Mouse (Mus musculus) forebrain, embryonic 15.5 days (tissue): ENCODE results near the gene Rhbg. TPM values are rescaled to one million over a fixed set of nuclear protein-coding genes. Genes with fewer than 3 reads are reported as not detected.

ENCODE experiments used
- ATAC-seq: fragments of 200-750 bp; cut with Nextera tagmentation; replicated peaks from 2 replicates; pipeline ENCODE4 v1.8.0; 2017; ENCODE audit warnings: mild to moderate bottlenecking, moderate TSS enrichment, moderate library complexity
- H3K27ac ChIP-seq: fragments of 300-500 bp; sonication (generic); replicated peaks from 2 replicates; pipeline ENCODE4 v1.5.1; 2015; ENCODE audit warnings: mild to moderate bottlenecking, inconsistent platforms
- H3K27me3 ChIP-seq: fragments of 300-500 bp; sonication (generic); 2 replicates; pipeline ENCODE4 v1.6.1; 2015; ENCODE audit warnings: inconsistent platforms
- H3K36me3 ChIP-seq: fragments of 300-500 bp; sonication (generic); 2 replicates; pipeline ENCODE4 v1.6.1; 2015; ENCODE audit warnings: mild to moderate bottlenecking, inconsistent platforms
- H3K4me1 ChIP-seq: fragments of 300-500 bp; sonication (generic); 2 replicates; pipeline ENCODE4 v1.6.1; 2015; ENCODE audit warnings: inconsistent platforms
- H3K4me2 ChIP-seq: fragments of 300-500 bp; sonication (generic); replicated peaks from 2 replicates; pipeline ENCODE4 v1.6.1; 2015; ENCODE audit warnings: mild to moderate bottlenecking, inconsistent platforms
- H3K4me3 ChIP-seq: fragments of 300-500 bp; sonication (generic); 2 replicates; pipeline ENCODE4 v1.5.1; 2015; ENCODE audit warnings: mild to moderate bottlenecking, inconsistent platforms
- H3K9ac ChIP-seq: fragments of 300-500 bp; sonication (generic); replicated peaks from 2 replicates; pipeline ENCODE4 v1.6.1; 2015; ENCODE audit warnings: mild to moderate bottlenecking, inconsistent platforms
- H3K9me3 ChIP-seq: fragments of 300-500 bp; sonication (generic); 2 replicates; pipeline ENCODE4 v1.6.1; 2016; ENCODE audit warnings: inconsistent platforms
- WGBS: fragments of 180-500 bp; shearing (Covaris S2); methylation state at CpG from one replicate; pipeline ENCODE4 v1.1.7; 2015; ENCODE audit warnings: mixed read lengths; 5-methylcytosine and 5-hydroxymethylcytosine counted together
- polyA plus RNA-seq: library from polyadenylated mRNA; unstranded; fragments of >200 nt; fragmentation: Nextera tagmentation; extraction: Ambion mirVana; gene quantifications from 2 replicates; pipeline ENCODE4 v1.2.1, GENCODE M21; 2015

Gene Rhbg
- polyA plus RNA-seq, 1 experiment from 2014 or later = 0.14 TPM

DNA sequence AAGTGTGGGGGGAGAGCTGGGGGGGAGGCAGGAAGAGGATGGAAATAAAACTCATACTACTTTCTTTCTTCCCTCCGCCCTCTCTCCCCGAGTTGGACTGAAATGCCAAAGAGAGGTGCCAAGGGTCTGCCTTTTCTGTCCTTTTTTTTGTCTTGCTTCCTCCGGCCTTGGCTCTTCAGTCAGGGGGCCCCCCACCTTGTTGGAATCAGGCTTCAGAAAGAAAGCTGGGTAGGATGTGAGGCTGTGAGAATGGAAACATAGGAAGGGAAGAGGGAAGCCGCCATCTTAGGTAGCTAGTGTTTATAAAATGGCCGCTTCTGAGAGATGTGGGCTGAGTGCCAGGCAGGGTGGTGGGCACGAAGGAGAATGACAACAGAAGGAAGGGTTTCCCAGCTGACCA, 32.1 kb downstream of the Rhbg start:
- 18% methylated on average over 6 of the region's 6 CpGs for WGBS
- Histone ChIP-seq H3K4me3 (peak overlapping the region; percentile 12), H3K27me3 (no peaks in the 10 kb centered on the region), H3K36me3 (peaks cover 54% of the 10 kb centered on the region), H3K27ac (peak overlapping the region; percentile 99), H3K4me2 (peak overlapping the region; percentile 96), H3K4me1 (peaks cover 97% of the 10 kb centered on the region), H3K9me3 (no peaks in the 10 kb centered on the region), H3K9ac (peak overlapping the region; percentile 32)
- ATAC-seq = peak; percentile 17

DNA sequence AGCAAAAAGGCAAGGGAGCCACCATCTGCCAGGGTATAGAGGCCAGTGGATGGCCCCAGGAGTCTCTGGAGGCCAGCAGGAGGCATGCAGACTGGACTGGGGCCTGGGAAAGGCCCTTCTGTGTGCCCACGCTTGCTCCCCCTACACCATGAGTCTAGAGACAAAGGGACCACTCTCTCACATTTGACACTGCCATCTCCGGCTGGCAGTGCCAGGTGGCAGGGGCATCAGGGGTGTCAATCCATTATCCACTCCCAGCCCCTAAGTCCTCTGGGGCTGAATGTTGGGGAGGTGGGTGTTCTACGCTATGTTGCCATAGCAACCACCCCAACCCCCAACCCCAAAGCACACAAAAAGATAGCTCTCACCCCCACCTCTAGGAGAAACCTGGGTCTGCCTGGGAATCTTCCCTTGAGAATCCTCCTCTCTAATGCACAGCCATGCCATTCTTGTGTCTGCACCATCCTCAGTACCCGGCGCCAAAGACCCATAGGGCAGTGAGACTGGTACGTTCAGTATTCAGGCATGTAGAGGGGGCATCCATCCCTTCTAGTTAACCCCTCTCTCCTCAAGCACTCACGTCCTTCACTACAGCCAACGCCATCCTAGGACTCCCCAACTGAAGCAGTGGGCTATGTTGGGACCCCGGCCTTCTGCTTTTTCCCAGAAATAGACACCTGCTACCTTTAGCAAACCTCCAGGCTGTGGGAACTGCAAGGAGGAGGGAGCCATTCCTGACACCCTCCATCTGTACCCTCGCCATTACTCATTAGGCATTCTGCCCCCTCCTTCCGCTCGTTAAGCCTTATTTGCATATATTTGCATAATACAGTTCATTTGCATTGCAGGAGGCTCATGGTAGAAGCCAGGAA, 32.8 kb downstream of the Rhbg start:
- WGBS = 9% methylated on average over 12 of the region's 12 CpGs
- Histone ChIP-seq H3K4me1 (peaks cover 94% of the 10 kb centered on the region), H3K4me2 (peak overlapping the region; percentile 96), H3K27ac (peak overlapping the region; percentile 99), H3K4me3 (peak overlapping the region; percentile 82), H3K27me3 (no peaks in the 10 kb centered on the region), H3K9me3 (no peaks in the 10 kb centered on the region), H3K36me3 (peaks cover 48% of the 10 kb centered on the region), H3K9ac (peak overlapping the region; percentile 93)
- peak; percentile 81 for ATAC-seq

DNA sequence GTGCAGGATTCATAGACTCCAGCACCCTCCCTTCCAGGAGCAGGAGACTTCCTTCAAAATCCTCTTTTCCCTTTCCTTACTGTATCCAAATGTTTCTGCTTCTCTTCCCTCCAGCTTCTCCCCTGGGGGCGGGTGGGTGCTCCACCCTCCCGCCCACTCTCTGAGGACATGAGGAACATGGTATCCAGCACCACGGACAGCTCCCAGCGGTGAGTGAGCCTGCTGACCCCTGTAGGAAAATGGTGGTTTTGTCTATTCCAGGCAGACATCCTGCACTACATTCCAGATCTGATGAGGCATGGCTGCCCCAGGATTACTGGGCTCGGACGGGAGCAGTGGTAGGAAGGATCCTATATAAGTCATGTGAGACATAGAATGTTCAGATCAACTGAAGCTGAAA, 33.7 kb downstream of the Rhbg start:
- peak overlapping the region; percentile 93 for H3K9ac ChIP-seq
- peak overlapping the region; percentile 96 for H3K4me2 ChIP-seq
- H3K9me3 ChIP-seq = no peaks in the 10 kb centered on the region
- peak overlapping the region; percentile 82 for H3K4me3 ChIP-seq
- H3K27ac ChIP-seq = peak overlapping the region; percentile 99
- H3K27me3 ChIP-seq = no peaks in the 10 kb centered on the region
- H3K4me1 ChIP-seq = peaks cover 85% of the 10 kb centered on the region
- ATAC-seq = no peak
- H3K36me3 ChIP-seq = peaks cover 39% of the 10 kb centered on the region
- WGBS = 10% methylated on average over 6 of the region's 6 CpGs

DNA sequence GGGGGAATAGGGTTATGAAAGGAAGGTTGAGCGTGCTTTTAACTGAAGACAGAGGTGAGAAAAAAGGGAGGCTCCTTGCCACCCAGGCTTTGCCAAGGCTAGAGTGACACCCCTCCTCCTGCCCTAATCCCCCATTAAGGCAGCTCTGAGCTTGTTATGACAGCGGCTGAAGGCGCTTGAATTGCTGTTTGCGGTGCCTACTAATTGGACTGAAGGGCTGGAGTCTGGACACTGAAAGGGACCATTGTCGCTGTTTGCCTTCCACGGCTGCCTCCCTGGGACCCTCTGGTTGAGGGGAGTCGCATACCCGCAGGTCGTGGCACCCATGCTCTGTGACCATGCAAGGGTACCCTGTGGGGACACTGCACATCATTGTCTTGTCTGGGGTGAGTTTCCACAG, 34.6 kb downstream of the Rhbg start:
- H3K4me1 ChIP-seq = peaks cover 80% of the 10 kb centered on the region
- H3K4me2 ChIP-seq = peak overlapping the region; percentile 96
- WGBS = 2% methylated on average over 9 of the region's 9 CpGs
- H3K27ac ChIP-seq = peak overlapping the region; percentile 99
- peak overlapping the region; percentile 93 for H3K9ac ChIP-seq
- no peaks in the 10 kb centered on the region for H3K9me3 ChIP-seq
- H3K4me3 ChIP-seq = peak overlapping the region; percentile 82
- 0 out of 2 replicates have a peak, but pooled peaks have one; percentile 15 for ATAC-seq
- H3K36me3 ChIP-seq = peaks cover 33% of the 10 kb centered on the region
- no peaks in the 10 kb centered on the region for H3K27me3 ChIP-seq

DNA sequence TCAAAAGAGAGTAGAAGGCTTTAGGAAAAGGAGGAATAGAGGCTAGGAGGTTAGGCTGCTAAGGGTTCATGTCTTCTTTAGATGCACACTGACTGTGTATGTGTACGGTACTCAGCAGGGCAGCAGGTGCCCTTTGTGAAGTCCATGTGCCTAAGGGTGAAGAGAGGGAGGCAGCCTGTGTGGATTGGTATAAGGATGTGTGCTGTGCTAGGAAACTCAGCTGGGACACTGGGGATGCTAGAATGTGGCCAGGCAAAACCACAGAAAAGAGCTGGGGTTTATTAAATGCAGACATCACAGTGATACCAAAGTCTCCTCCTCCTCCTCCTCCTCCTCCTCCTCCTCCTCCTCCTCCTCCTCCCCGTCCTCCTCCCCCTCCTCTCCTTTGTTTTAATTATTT, 36.8 kb downstream of the Rhbg start:
- 7% methylated on average over 1 of the region's 2 CpGs for WGBS
- no peak for ATAC-seq

DNA sequence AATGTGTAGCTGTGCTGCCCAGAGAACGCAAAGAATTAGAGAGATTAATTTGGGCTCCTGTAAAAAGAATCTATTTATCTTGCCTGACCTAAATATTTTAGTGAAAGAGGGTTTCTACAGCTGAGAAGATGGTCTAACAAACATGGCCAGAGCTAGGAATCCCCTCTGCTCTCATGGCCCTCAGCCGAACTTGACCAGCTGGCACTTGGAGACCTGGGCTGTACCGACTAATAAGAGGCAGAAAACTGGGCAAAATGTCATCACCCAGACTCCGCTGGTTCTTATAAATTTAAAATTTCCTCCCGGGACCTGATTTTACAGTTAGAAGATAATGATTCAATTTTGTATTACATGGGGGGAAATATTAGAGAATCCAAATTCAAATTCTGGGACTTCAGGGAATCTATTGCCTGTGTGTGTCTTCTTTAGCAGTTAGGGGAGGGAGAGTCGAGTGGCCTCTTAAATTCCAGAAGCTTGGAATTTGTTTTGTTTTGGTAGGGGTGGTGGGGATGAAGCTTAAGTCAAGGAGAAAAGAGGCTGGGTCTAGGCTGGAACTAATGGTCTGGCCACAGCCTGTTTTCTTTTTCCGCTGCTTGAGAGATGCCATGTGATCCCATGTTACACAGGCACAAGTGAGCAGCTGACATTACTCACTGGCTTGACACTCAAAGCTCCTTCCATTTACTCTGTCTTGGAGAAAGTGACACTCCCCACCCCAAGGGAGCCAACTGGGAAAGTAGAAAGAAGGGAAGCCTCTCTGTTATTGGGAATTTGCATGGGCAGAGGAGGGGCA, 37.8 kb downstream of the Rhbg start:
- no peak for ATAC-seq
- H3K9me3 ChIP-seq = no peaks in the 10 kb centered on the region
- peaks cover 66% of the 10 kb centered on the region for H3K4me1 ChIP-seq
- peak overlapping the region; percentile 99 for H3K27ac ChIP-seq
- H3K4me3 ChIP-seq = peak overlapping the region; percentile 82
- H3K4me2 ChIP-seq = peak overlapping the region; percentile 96
- no peaks in the 10 kb centered on the region for H3K27me3 ChIP-seq
- peak overlapping the region; percentile 93 for H3K9ac ChIP-seq
- WGBS = 9% methylated on average over 7 of the region's 7 CpGs
- peaks cover 12% of the 10 kb centered on the region; the same call in 1 of the 2 replicates for H3K36me3 ChIP-seq

More for the DNA sequence above, 36.8 kb downstream of the Rhbg start:
- H3K4me1 ChIP-seq = peaks cover 66% of the 10 kb centered on the region
- H3K4me3 ChIP-seq = peak overlapping the region; percentile 82
- peak overlapping the region; percentile 93 for H3K9ac ChIP-seq
- H3K4me2 ChIP-seq = peak overlapping the region; percentile 96
- H3K36me3 ChIP-seq = peaks cover 12% of the 10 kb centered on the region; the same call in 1 of the 2 replicates
- H3K9me3 ChIP-seq = no peaks in the 10 kb centered on the region
- H3K27me3 ChIP-seq = no peaks in the 10 kb centered on the region
- H3K27ac ChIP-seq = peak overlapping the region; percentile 99

DNA sequence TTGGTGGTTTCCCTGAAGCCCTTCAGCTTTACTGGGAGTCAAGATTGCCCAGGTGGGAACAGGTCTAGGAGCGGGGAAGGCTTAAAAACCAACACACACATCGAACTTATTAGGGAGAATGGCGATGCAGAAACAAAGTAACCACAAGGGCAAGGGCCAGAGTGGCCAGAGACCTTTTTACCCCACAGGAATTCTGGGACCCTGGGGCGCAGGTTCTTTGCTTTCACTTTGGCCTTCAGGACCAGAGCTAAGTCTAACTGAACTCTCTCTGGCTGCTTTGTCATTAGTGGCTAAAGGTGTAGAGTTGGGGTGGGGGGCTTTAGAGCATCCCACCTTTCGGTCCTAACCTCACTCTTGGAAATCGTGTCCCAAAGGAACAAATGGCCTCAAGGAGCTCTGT, 38.4 kb downstream of the Rhbg start:
- WGBS = 8% methylated on average over 6 of the region's 6 CpGs
- peak overlapping the region; percentile 99 for H3K27ac ChIP-seq
- peaks cover 65% of the 10 kb centered on the region for H3K4me1 ChIP-seq

DNA sequence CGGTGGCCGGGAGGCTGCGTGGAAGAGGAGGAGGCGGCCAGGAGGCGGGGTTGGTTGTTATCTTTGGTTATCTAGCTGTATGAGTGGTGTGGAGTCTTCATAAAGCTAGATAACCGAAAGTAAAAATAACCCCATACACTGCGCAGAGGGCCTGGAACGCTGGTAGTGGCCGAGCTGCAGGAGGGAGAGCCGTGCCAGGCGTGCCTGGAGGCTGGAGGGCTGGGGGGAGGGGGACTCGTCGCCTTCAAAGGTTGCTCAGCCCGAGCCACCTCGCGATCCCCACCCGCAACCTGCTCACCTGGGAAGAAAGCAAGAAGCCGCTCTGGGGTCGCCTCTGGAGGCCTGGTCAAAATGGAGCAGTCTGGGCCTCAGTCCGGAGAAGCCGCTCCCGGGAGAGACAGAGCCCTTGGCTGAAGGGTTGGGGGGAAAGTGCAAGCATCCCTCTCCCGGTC, 38.9 kb downstream of the Rhbg start:
- 4% methylated on average over 23 of the region's 23 CpGs for WGBS
- Histone ChIP-seq H3K4me3 (peak overlapping the region; percentile 82), H3K27ac (peak overlapping the region; percentile 99), H3K4me1 (peaks cover 65% of the 10 kb centered on the region), H3K9me3 (no peaks in the 10 kb centered on the region), H3K9ac (peak overlapping the region; percentile 93), H3K36me3 (peaks cover 9% of the 10 kb centered on the region; the same call in 1 of the 2 replicates), H3K27me3 (no peaks in the 10 kb centered on the region), H3K4me2 (peak overlapping the region; percentile 96)
- no peak for ATAC-seq

More for the DNA sequence above, 38.4 kb downstream of the Rhbg start:
- Histone ChIP-seq H3K4me2 (peak overlapping the region; percentile 96), H3K27me3 (no peaks in the 10 kb centered on the region), H3K36me3 (peaks cover 12% of the 10 kb centered on the region; the same call in 1 of the 2 replicates), H3K9me3 (no peaks in the 10 kb centered on the region), H3K9ac (peak overlapping the region; percentile 93), H3K4me3 (peak overlapping the region; percentile 82)
- ATAC-seq = no peak

DNA sequence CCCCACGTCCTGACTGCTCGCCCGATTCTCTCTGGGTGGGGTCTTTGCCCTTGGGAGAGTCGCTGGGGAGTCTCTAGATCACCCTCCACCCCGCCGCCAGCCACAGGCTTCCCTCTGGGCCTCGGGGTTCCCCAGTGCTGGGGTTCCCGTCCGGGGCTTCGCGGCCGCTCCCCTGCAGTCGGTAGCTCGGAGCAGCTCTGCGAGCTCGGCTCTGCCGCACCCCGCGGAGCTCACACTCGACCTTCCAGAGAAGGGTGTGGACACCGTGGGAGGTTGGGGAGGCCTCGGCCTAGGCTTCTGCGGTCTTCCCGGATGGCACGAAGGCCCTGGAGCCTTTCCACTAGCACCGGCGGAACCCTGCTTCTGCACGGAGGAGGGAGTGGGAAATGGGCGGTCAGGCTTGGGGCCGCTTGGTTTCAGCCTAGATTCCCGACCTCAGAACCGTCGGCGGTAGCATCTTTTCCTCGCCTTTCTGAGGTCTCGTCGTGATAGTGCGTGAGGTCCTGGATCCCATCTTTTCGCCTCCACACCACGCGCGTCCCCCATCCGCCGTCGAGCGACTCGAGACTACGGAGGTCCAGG, 39.4 kb downstream of the Rhbg start:
- H3K27me3 ChIP-seq = no peaks in the 10 kb centered on the region
- H3K27ac ChIP-seq = peak overlapping the region; percentile 99
- H3K4me2 ChIP-seq = peak overlapping the region; percentile 96
- ATAC-seq = no peak
- H3K36me3 ChIP-seq = peaks cover 6% of the 10 kb centered on the region; the same call in 1 of the 2 replicates
- peak overlapping the region; percentile 93 for H3K9ac ChIP-seq
- no peaks in the 10 kb centered on the region for H3K9me3 ChIP-seq
- 4% methylated on average over 48 of the region's 48 CpGs for WGBS
- peak overlapping the region; percentile 82 for H3K4me3 ChIP-seq
- H3K4me1 ChIP-seq = peaks cover 65% of the 10 kb centered on the region

DNA sequence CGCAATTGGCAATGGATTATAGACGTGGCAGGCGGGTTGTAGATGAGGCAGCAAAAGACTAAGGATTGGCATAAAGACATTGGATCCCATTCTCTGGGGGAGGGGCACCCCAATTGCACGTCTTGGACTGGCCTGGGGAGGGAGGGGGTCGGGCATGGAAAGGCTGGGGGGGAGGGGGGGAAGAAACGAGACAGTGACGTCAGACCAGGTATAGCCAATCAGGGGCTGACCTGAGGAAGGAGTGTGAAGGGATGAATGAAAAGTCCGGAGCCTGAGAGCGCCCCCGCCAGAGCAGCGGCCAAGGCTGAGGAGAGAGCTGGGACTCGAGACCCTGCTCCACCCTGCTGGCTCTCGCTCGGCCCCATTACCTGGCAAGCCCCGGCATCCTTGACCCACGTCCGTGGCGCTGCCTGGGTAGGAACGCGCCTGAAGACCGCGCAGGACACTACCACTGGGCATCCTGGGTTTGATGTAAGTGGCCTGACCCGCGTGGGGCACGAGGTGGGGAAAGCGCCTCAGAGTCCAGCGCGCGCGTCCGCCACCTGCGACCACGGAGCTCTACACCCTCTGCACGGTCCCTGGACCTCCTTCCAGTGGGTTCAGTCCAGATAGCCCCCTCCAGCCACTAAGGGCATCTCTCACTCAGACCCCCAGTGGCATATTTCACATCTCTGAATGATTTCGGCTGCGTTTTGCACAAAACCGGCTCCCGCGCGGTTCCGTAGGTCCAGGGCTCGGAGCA, 40.1 kb downstream of the Rhbg start:
- H3K4me3 ChIP-seq = peak overlapping the region; percentile 82
- H3K9ac ChIP-seq = peak overlapping the region; percentile 93
- no peaks in the 10 kb centered on the region for H3K27me3 ChIP-seq
- H3K27ac ChIP-seq = peak overlapping the region; percentile 99
- peak; percentile 89 for ATAC-seq
- peak overlapping the region; percentile 96 for H3K4me2 ChIP-seq
- WGBS = 3% methylated on average over 42 of the region's 42 CpGs
- peaks cover 59% of the 10 kb centered on the region for H3K4me1 ChIP-seq
- H3K36me3 ChIP-seq = peaks cover 5% of the 10 kb centered on the region; the same call in 1 of the 2 replicates
- no peaks in the 10 kb centered on the region for H3K9me3 ChIP-seq

DNA sequence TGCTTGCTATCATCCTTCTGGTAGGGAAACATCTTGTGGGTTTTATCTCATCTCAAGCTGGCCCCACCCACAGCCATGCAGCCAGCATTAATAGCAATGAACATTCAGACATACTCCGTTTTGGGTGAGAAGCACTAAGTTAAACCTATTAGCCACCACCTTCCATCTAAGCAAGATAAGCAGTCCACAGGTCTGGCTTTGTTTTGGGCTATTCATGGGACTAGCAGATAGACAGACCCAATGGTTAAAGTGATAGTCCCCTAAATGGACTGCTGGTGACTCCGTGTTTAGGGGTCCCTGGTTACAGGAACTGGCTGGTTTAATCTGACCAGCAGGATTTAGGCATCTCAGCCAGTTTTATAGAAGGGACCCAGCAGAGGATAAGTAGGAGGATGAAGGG, 41.5 kb downstream of the Rhbg start:
- Histone ChIP-seq H3K4me3 (peak overlapping the region; percentile 82), H3K27me3 (no peaks in the 10 kb centered on the region), H3K27ac (peak overlapping the region; percentile 99), H3K9ac (peak overlapping the region; percentile 93), H3K36me3 (peaks cover 4% of the 10 kb centered on the region; the same call in 1 of the 2 replicates), H3K4me2 (peak overlapping the region; percentile 96), H3K9me3 (no peaks in the 10 kb centered on the region), H3K4me1 (peaks cover 47% of the 10 kb centered on the region)
- 7% methylated on average over 2 of the region's 2 CpGs for WGBS
- ATAC-seq = no peak
